Mouse (Mus musculus): ENCODE measurements around the gene Fcer1g.
A peak's percentile ranks its signal among the peaks of the same experiment; 100 is the strongest.

The Fcer1g gene

GRCm38 (mm10) chr1:171220871-171221270, 13.3 kb downstream of the Fcer1g start:
- peak; percentile 74 for DNase-seq (ENCODE audit: extremely low read depth, low read depth)

- DNase-seq (ENCODE audit: extremely low read depth, low read depth): no peak
These were observed 17.8 kb downstream of the Fcer1g start for GRCm38 (mm10) chr1:171216241-171216955.

GRCm38 (mm10) chr1:171213801-171214496, 20.2 kb downstream of the Fcer1g start, which contains the start of gene Nr1i3:
Nr1i3 (plus strand) TSS chr1:171213970.
- DNase-seq (ENCODE audit: extremely low read depth, low read depth): no peak

- no peak for DNase-seq (ENCODE audit: extremely low read depth, low read depth)
These were observed 21.3 kb downstream of the Fcer1g start for GRCm38 (mm10) chr1:171212854-171213253.

GRCm38 (mm10) chr1:171209409-171209808, 24.8 kb downstream of the Fcer1g start:
- peak; percentile 59 for DNase-seq (ENCODE audit: extremely low read depth, low read depth)

- DNase-seq (ENCODE audit: extremely low read depth, low read depth): peak; percentile 83
These were observed 28.3 kb downstream of the Fcer1g start for GRCm38 (mm10) chr1:171205704-171206493.

- no peak for DNase-seq (ENCODE audit: extremely low read depth, low read depth)
These were observed 29.9 kb downstream of the Fcer1g start for GRCm38 (mm10) chr1:171204249-171204644.

- DNase-seq (ENCODE audit: extremely low read depth, low read depth): no peak
These were observed 30.5 kb downstream of the Fcer1g start for GRCm38 (mm10) chr1:171203471-171204248.

GRCm38 (mm10) chr1:171200769-171201168, 33.4 kb downstream of the Fcer1g start:
- no peak for DNase-seq (ENCODE audit: extremely low read depth, low read depth)

- no peak for DNase-seq (ENCODE audit: extremely low read depth, low read depth)
These were observed 34.6 kb downstream of the Fcer1g start for GRCm38 (mm10) chr1:171199532-171199931.

- no peak for DNase-seq (ENCODE audit: extremely low read depth, low read depth)
These were observed 38.2 kb downstream of the Fcer1g start, which contains the start of gene Pcp4l1 for GRCm38 (mm10) chr1:171195887-171196397. Pcp4l1 (minus strand) TSS chr1:171196268.

GRCm38 (mm10) chr1:171195046-171195822, 38.9 kb downstream of the Fcer1g start:
- DNase-seq (ENCODE audit: extremely low read depth, low read depth): no peak

GRCm38 (mm10) chr1:171193911-171194830, 40.0 kb downstream of the Fcer1g start:
- DNase-seq (ENCODE audit: extremely low read depth, low read depth): no peak

GRCm38 (mm10) chr1:171193093-171193840, 40.9 kb downstream of the Fcer1g start:
- no peak for DNase-seq (ENCODE audit: extremely low read depth, low read depth)

- DNase-seq (ENCODE audit: extremely low read depth, low read depth): no peak
These were observed 41.9 kb downstream of the Fcer1g start for GRCm38 (mm10) chr1:171192283-171192682.

- no peak for DNase-seq (ENCODE audit: extremely low read depth, low read depth)
These were observed 43.3 kb downstream of the Fcer1g start for GRCm38 (mm10) chr1:171190832-171191231.

GRCm38 (mm10) chr1:171189476-171190114, 44.6 kb downstream of the Fcer1g start:
- DNase-seq (ENCODE audit: extremely low read depth, low read depth): no peak

- DNase-seq (ENCODE audit: extremely low read depth, low read depth): no peak
These were observed 45.1 kb downstream of the Fcer1g start for GRCm38 (mm10) chr1:171189046-171189445.
